Mouse (Mus musculus) inflammation-experienced regulatory T-cells, adult 6 months (primary cell): ENCODE data around the gene Tfap2a. TPM values are rescaled to one million over a fixed set of nuclear protein-coding genes. Genes with fewer than 3 reads are reported as not detected.

Experiments
- ATAC-seq: one replicate; pipeline ENCODE4 v1.8.0; 2017
- polyA plus RNA-seq, 3 experiments: library from polyadenylated mRNA; unstranded; fragments of 100-300 nt; shearing (Covaris generic); gene quantifications; one replicate each; pipeline ENCODE4 v1.2.1; 2017

The Tfap2a gene
- not detected for polyA plus RNA-seq

GRCm38 (mm10) chr13:40738196-40738880 is at the start of gene Tfap2a:
Gene Tfap2a, minus strand, starts transcription at chr13:40738376.
- no peak for ATAC-seq

DNA sequence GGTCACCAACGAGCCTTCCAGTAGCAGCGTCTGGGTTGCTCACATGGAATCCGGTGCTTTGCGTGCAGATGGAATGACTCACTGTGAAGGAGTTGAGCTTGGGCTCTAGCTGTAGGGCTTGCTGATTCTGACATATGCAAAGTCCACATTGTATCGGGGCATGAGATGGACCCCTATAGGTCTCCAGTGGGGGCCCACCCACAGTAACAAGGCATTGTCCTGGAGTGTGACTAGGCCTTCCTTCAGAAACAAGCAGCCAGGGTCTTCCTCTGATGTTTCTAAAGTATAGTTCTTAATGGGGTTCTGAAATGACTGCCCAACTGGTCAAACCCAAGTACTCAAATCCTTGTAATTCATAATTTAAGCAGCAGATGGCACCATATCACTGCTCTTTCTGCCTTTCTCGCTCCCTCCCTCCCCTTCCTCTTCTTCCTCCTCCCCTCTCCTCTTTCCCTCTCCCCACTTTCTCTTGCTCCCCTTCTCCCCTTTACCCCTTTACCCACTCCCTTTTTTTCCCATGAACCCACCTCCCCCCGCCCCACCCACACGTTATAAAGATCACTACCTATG is 46.1 kb upstream of the Tfap2a start:
- no peak for ATAC-seq

DNA sequence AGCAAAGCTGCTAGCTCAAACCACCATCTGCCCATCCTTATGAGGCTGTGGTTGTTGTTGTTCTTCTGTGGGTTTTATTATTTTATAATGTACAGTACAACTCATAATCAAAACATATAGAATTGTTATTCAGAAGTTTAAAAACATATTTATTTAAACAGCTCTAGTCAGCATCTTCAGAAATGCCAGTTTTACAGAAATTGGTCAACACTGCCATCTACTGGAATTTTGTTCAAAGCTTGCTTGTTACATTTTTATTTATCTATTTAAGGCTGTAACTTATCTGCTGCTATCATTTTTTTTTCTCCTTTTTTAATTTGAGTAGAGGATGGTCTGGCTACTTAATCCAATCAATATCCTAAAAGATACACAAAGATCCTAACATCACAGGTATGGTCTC is 19.8 kb upstream of the Tfap2a start:
- no peak for ATAC-seq

GRCm38 (mm10) chr13:40756356-40756755 is 18.2 kb upstream of the Tfap2a start:
- ATAC-seq: no peak

DNA sequence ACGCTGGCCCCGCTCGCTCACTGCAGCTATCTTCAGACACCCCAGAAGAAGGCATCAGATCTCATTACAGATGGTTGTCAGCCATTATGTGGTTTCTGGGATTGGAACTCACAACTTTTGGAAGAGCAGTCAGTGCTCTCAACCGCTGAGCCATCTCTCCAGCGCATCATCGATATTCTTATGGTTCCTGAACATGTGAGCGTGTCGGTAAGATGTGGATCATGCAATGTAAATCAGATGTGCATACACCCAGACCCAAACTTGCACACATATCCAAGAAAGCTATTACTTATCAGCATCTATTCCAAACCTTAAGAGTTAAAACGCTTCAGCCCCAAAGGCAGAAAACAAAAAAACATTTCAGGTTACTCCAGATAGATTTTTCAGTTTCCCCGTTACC is 15.9 kb upstream of the Tfap2a start:
- no peak for ATAC-seq

GRCm38 (mm10) chr13:40751889-40752288 is 13.7 kb upstream of the Tfap2a start:
- no peak for ATAC-seq

GRCm38 (mm10) chr13:40749603-40749905 is 11.4 kb upstream of the Tfap2a start:
- ATAC-seq: no peak

- peak; percentile 48 for ATAC-seq
Measured at GRCm38 (mm10) chr13:40748785-40749602, 10.8 kb upstream of the Tfap2a start.

DNA sequence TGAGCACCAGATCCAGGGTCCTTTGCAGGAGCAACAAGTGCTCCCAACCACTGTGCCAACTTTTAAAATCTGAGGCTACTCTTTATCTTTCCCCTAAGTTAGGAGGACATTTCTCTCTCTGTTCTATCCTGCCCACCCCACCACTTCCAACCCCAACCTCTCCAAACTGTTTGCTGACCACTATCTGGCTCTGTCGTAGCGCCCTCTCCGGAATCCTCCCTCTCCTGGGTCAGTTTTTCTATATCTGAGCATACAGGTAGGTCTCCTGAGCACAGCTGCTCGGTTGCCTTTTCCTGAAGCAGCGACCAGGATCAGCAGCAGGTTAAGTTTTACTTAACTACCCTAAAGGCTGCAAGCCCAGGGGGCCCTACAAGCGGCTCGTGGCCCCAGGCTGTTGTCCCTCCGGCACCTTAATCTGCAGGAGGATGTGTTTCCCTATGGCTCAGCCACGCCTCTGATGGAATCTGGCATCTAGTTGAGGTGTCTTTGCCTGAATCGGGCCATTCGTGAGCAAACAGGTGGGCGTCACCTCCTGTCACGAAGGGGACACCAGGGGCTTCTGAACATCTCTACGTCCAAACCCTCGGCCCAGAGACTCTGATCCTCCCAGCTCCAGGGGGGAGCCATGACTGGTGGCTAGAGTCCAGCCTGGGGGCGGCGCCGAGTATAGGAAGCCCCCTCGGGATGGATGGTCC is 6.1 kb upstream of the Tfap2a start:
- ATAC-seq: no peak

DNA sequence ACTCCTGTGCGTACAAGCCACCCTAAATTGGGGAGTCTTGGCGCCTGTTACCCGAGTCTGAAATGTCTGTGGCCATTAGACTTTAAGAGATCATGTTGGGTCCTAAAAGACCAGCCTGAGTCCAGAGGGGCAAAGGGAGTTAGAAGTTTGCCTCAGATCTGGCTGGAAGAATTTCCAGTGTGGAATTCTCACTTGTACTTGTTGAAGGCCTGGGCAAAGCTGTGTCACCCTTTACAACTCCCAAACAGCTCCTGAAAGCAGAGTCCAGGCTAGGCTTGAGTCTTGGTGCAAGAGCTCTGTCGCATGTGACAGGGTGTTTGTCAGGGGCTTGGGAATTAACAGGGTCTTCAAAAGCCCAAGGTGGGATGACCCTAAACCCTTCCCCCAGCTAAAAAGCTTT is 5.0 kb upstream of the Tfap2a start:
- ATAC-seq: no peak

DNA sequence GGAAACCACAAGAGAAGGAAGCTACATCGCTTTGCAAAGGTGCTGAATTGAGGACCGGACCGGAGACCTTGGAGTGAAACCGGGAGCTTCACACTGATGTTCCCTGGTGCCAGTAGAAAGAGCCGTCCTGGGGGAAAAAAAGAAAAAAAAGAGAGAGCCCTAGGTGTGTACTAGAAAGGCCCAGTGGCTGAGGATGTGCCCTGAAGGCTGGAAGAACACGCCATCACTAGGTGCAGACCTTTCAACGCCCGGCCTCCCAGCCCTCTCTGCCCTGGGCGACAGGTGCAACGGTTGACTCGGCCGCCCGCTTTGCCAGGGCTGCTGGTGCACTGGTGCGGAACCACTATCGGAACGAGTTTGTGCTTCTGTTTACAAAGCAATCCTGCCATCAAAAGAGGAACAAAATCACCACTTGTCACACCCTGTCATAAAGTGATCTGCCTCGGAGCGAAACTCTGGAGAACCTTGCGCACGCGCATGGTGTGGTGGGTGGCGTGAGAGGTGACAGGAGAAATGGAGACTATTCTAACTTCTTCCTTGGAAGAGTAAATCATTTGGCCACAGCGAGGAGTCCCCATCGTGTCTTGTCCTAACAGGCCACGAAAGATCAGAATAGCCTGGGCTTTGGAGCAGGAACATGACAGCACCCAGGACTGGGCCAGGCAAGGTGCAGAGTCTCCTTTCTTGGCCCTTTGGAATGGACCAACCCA is 3.8 kb upstream of the Tfap2a start:
- ATAC-seq: no peak

DNA sequence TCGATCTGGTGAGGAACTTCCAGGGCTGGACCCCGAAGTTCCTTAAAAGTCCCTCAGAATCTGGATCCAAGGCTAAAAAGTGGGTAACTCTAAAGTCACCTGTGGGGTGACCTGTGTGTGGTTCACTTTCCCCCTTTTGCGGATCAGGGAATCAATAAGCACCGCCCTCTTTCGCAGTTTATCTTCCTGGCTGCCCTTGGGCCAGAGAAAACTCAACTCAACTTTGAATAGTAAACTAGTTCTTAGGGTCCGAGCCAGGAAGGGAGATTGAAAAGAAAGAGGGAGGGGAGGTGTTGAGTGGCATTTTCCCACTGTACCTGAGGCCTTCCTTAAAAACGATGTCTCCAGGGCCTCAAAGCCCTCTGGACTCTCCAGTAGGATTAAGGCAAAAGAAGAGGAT is 3.3 kb upstream of the Tfap2a start:
- ATAC-seq: no peak

DNA sequence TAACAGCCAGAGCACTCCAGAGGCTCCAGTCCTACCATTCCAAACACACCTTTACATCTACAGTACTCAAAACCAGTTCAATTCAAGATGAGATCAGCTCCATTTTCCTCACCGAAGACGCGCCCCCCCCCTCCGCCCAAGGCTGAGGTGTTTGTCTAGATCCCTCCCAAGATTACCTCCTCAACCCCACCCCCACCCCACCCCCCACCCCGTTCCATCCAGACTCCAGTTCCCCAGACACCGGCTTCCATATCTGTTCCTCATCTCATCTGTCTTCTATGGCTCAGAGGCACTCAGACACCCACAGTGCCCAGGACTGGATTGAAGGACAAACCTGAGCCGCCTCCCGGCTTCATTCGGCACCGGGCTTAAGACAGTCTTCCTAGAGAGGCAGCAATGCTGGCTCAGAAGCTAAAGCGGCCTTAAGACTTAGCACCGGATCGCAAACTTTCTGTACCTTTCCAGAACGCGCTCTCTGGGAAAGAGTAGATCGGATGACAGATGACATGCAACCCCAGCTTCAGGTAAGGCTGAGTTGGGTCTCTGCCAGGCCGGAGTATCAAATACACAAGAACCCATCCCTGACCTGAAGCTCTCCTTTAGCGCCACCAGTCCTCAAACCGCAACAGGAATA is 2.7 kb upstream of the Tfap2a start:
- ATAC-seq: no peak

GRCm38 (mm10) chr13:40739901-40740300 is 1.7 kb upstream of the Tfap2a start:
- ATAC-seq: no peak

DNA sequence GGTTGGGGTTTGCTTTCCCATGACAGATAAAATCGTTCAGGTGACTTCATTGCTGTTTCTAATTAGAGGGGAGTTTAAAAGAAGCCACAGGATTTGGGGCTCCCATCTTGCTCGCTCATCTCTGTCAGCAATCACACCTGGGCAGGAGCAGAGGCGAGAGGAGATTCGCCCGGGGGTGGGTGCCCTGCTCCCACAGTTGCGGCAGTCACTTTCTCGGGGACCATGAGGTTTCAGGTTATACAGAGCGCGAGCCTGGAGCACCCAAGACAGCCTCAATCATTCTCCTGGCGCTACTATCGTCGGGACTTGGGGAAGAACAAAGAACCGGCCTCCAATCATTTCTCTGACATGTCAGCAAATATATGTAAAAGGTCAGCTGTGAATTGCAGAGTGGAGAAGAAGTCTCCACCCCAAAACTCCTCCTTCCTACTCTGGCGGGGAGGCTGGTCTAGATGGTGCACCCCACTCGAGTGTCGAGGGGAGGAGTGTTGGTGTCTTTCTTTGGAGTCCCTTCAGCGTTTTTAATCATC is 1.0 kb upstream of the Tfap2a start:
- no peak for ATAC-seq

- no peak for ATAC-seq
Measured at GRCm38 (mm10) chr13:40737761-40738160, 415 bp downstream of the Tfap2a start.

- no peak for ATAC-seq
Measured at GRCm38 (mm10) chr13:40737099-40737498, 1.1 kb downstream of the Tfap2a start.

DNA sequence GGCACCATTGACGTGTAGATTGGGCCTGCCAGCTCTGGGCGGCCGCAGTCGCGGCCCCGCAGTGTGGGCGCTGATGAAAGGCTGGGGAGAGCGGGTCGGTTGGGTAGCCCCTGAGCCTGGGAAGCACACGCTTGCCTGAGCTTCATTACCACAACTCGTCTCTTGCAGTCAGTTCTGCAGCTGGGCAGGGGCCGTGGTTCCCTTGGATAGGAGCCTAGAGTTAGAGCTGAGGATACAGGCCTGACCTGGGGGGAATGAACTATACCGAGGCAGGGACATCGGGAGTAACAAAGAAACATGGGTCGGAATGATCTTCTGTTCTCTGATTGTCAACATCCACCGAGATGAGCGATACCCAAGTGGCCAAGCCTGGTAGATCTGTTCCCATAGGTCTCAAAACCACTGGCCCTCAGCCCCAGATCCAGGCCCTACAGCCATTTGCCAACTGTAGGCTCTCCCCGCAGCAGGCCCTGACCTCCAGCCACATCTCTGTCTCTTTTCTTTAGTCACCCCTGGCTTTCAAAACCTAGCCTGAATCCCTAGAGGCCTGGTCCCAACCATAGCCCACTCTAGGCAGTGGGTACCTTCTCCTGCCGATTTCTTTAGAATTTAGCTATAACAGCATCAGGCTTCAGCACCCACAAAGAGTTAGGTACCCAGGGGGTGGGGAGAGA is 1.9 kb downstream of the Tfap2a start:
- no peak for ATAC-seq

GRCm38 (mm10) chr13:40735416-40736106 is 2.6 kb downstream of the Tfap2a start:
- no peak for ATAC-seq

DNA sequence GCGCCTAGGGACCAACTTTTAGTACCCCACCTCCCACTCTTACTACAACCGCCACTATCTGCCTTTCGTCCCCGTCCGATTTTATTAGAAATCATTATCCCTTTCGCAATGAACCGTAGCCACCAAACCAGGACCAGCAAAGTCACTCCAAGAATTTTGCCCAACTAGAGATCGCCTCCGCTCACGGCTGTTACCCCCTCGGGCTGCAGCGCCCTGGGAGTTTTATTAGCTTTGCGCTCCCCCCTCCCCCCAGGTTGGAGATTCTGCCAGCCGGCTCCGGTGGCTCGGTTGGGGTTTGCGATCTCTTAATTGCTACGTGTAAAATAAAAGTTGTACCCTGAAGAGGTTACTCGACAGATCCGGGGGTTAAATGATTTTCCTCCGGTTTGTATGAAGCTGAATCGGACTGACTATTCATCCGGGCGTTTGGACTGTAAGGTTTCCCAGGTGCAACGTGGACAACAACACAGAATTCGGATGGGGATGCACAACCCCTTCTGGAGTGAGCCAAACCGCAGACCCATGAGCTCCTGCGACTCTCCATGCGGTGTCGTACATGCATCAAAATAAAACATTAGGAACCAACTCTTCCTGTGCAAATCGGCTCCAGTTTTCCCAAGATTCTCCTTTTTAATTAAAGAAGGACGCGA is 3.7 kb downstream of the Tfap2a start:
- ATAC-seq: no peak
